Mouse (Mus musculus) kidney, adult 2 months (tissue): ENCODE measurements around the gene Clcn2. TPM values are rescaled to one million over a fixed set of nuclear protein-coding genes. Genes with fewer than 3 reads are reported as not detected.

Experiments
- DNase-seq: peaks from one replicate; pipeline ENCODE4 v3.0.0; 2021
- H3K27ac ChIP-seq: fragments of 200-500 bp; 2 replicates; pipeline ENCODE4 v1.5.1; 2012; ENCODE audit warnings: low read depth, low read length, control low read depth, inconsistent platforms; ENCODE audit not compliant: insufficient read depth
- H3K27me3 ChIP-seq: fragments of 200-500 bp; replicated peaks from 2 replicates; pipeline ENCODE4 v1.6.1; 2012; ENCODE audit warnings: mild to moderate bottlenecking, moderate library complexity, low read length, inconsistent platforms; ENCODE audit not compliant: control insufficient read depth, insufficient read depth
- H3K36me3 ChIP-seq: fragments of 200-500 bp; 2 replicates; pipeline ENCODE4 v1.6.1; 2012; ENCODE audit warnings: mild to moderate bottlenecking, moderate library complexity, low read length, inconsistent platforms; ENCODE audit not compliant: control insufficient read depth, insufficient read depth
- H3K4me1 ChIP-seq: fragments of 200-500 bp; 2 replicates; pipeline ENCODE4 v1.6.1; 2011; ENCODE audit warnings: low read length; ENCODE audit not compliant: control insufficient read depth, insufficient read depth
- H3K4me3 ChIP-seq: fragments of 200-500 bp; 2 replicates; pipeline ENCODE4 v1.5.1; 2011; ENCODE audit warnings: mild to moderate bottlenecking, low read depth, low read length, control low read depth; ENCODE audit not compliant: insufficient read depth
- CTCF ChIP-seq: fragments of 200-500 bp; conservative IDR thresholded peaks from 2 replicates; pipeline ENCODE4 v1.5.1; 2011; ENCODE audit warnings: low read depth, mild to moderate bottlenecking, control low read depth, low read length, moderate library complexity, mixed read lengths; ENCODE audit not compliant: insufficient read depth, insufficient read length
- POLR2A ChIP-seq: fragments of 200-500 bp; IDR thresholded peaks from one replicate; pipeline ENCODE4 v1.6.1; 2011; ENCODE audit warnings: low read depth, low read length, control low read depth
- WGBS: fragments of 180-500 bp; shearing (Covaris S2); methylation state at CpG from one replicate; pipeline ENCODE4 v1.1.7; 2018; 5-methylcytosine and 5-hydroxymethylcytosine counted together
- polyA plus RNA-seq: library from polyadenylated mRNA; depleted of rRNA; stranded (reverse); fragments of >200 nt; gene quantifications from 2 replicates; pipeline ENCODE4 v1.2.3, GENCODE M21; 2012

Clcn2 gene
- polyA plus RNA-seq, 1 experiment: 21.4 TPM

DNA sequence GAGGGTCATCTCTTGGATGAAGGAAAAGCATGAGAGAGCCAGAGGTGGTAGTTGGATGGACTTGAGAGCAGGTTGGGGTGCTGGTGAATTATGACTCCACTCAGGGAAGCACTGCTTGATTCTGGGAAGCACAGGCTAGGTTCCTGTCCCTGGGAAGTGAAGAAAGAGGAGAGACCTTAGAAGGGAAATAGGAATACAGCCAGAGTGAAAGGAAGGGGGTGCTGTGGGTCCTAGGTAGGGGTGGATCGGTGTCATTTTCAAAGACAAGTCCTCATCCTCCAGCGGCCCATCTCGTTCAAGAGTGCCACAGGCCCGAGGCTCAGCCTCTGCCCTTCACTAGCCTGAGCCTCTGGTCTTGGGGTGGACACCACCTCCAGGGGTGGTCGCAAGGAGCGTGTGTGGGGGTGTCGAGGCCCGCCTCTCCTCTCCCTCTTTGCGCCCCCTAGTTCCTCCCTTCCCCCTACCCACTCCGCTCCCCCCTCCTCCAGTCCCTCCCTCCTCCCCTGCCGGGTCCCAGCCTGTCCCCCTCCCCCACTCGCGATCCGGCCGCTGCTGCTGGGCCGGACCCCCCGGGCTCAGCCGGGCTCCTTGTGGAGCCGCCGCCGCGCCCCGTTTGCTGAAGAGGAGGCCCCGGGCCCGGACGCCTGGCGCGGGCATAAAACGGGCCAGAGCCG is 14.8 kb upstream of the Clcn2 start:
- no peaks in the 10 kb centered on the region for H3K36me3 ChIP-seq
- WGBS: 3% methylated on average over 30 of the region's 30 CpGs
- H3K4me3 ChIP-seq: peak overlapping the region; percentile 58
- DNase-seq: no peak
- H3K4me1 ChIP-seq: no peaks in the 10 kb centered on the region; the same call in 1 of the 2 replicates
- TF ChIP-seq POLR2A (no peak), CTCF (no peak)
- no peaks in the 10 kb centered on the region for H3K27me3 ChIP-seq
- no peak overlapping the region for H3K27ac ChIP-seq

DNA sequence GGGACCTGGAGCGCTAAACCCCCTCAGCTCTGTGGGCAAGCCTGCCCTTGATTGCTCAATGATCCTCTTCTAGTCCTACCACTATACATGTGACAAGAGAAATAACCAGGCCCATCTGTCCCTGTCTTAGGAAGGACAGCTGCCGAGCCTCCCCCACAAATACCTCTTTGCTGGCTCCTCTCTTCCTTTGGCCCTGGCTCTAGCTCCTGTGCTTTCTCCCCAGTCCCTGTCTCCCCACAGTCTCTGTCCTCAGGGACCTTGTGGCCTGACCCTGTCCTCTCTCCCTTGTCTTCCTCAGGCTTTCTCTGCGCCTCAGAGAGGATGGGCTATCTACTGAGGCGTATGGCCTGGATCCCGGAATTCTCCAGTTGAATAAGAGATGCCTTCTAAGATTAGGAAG is 14.1 kb upstream of the Clcn2 start:
- H3K27me3 ChIP-seq: no peaks in the 10 kb centered on the region
- no peak overlapping the region for H3K4me3 ChIP-seq
- DNase-seq: no peak
- H3K4me1 ChIP-seq: no peaks in the 10 kb centered on the region; the same call in 1 of the 2 replicates
- H3K27ac ChIP-seq: no peak overlapping the region
- WGBS: 74% methylated on average over 5 of the region's 5 CpGs
- no peaks in the 10 kb centered on the region for H3K36me3 ChIP-seq
- TF ChIP-seq CTCF (no peak), POLR2A (no peak)

DNA sequence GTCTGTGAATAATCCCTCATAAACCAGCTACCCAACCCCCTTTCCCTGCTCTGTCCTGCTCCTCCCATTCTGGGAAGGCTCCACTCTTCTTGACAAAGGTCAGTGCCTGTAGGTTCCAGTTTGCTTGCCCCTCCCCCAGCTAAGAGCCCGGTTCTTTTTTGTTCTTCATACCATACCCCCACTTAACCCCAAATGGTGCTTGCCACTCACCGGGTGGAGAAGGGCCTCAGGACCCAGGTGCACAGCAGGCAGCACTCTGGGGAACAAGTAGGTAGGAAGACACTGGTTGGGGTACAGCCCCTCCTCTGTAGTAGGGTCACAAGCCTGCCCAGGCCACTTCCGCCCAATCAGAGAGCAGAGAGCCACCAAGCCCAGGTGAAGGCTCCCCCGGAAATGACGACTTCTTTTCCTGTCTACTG is 12.8 kb upstream of the Clcn2 start:
- DNase-seq: peak; percentile 88
- WGBS: 20% methylated on average over 5 of the region's 5 CpGs
- TF ChIP-seq POLR2A (no peak), CTCF (no peak)
- Histone ChIP-seq H3K4me3 (peak overlapping the region; percentile 53), H3K4me1 (no peaks in the 10 kb centered on the region; the same call in 1 of the 2 replicates), H3K27ac (peak overlapping the region; percentile 73; the same call in 1 of the 2 replicates), H3K27me3 (no peaks in the 10 kb centered on the region), H3K36me3 (no peaks in the 10 kb centered on the region)

DNA sequence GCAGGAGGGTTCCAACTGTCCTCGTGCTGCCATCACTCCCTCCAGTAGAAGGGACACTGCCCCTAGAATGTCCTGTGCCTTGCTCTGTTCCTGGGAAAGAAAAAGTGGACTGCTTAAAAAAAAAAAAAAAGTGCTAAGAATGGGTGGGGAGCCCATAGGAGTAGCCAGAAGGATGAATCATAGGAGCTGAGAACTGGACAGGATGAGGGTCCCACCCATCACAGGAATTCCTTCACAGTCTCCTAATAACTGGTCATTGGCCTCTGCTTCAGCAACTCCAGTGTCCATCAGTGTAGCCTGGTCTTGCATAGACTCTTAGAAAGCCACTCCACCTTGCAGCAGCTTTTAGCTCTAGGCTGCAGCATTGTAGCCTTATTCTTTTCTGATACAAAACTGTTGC is 8.8 kb upstream of the Clcn2 start:
- no peaks in the 10 kb centered on the region for H3K36me3 ChIP-seq
- no peak overlapping the region for H3K4me3 ChIP-seq
- H3K4me1 ChIP-seq: no peaks in the 10 kb centered on the region; the same call in 1 of the 2 replicates
- WGBS: 67% methylated on average over 1 of the region's 1 CpGs
- H3K27me3 ChIP-seq: no peaks in the 10 kb centered on the region
- DNase-seq: no peak
- TF ChIP-seq CTCF (no peak), POLR2A (no peak)
- no peak overlapping the region for H3K27ac ChIP-seq

DNA sequence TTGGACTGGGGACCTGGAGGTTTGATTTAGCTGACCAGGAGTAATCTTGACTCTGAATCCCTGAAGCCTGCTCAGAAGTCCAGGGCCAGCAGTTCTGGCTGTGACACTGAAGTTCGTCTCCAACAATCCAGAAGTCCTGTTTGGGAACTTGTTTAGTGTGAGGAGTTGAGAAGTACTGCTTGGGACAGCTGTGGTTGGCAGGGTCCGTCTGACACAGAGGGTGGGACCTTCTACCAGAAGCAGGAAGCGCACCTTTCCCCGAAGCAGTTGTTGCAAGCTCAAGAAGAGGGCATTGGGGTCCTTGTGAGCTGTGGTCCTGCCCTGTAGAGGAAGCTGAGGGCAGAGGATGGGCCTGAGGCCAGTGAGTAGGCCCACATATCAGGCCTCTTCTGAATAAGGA is 8.2 kb upstream of the Clcn2 start:
- DNase-seq: no peak
- no peak overlapping the region for H3K27ac ChIP-seq
- H3K36me3 ChIP-seq: no peaks in the 10 kb centered on the region
- WGBS: 88% methylated on average over 4 of the region's 4 CpGs
- no peak for TF ChIP-seq CTCF
- TF ChIP-seq POLR2A: no peak
- no peak overlapping the region for H3K4me3 ChIP-seq
- no peaks in the 10 kb centered on the region; the same call in 1 of the 2 replicates for H3K4me1 ChIP-seq
- H3K27me3 ChIP-seq: no peaks in the 10 kb centered on the region

DNA sequence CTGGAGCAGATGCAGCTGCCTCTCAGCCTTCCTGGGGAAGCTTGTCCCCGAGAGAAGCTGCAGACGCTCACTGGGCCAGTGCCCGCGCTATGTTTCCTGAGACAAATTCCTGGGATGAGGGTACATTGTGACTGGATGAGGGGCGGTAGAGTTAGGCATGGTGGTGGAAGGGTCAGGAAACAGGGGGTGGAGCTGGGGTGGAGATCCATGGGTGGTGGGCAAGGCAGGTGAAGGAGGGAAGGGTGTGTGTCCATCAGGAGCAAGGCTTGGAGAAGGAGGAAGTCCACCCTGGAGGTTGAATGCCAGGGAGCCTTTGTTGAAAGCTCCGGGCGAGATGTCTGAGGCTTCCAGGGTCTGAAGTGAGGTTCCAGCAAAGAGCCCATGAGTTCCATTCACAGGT is 7.8 kb upstream of the Clcn2 start:
- no peak for TF ChIP-seq POLR2A
- no peak for TF ChIP-seq CTCF
- DNase-seq: no peak
- Histone ChIP-seq H3K4me3 (no peak overlapping the region), H3K36me3 (no peaks in the 10 kb centered on the region), H3K27me3 (no peaks in the 10 kb centered on the region), H3K27ac (no peak overlapping the region), H3K4me1 (no peaks in the 10 kb centered on the region; the same call in 1 of the 2 replicates)
- WGBS: 88% methylated on average over 7 of the region's 7 CpGs

DNA sequence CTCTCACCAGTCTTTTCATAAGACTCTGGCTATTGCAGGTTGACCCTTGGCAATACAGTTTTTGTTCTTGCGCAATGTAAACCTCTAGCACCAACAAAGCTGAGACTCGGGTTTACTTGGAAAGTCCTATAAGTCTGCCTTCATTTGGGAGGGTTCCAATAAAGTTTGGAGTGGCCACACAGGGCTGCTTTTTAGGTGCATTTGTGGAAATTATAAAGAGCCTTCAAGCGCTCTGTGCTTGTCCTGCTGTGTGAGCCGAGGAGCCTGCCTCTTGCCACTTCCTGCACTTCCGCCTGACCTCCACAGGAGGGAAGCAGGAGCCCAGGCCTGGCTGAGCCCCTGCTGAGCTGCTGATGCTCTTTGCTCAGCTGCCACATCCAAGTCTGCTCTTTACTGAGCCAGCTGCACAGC is 6.8 kb upstream of the Clcn2 start:
- Histone ChIP-seq H3K27me3 (no peaks in the 10 kb centered on the region), H3K27ac (no peak overlapping the region), H3K4me3 (no peak overlapping the region), H3K4me1 (no peaks in the 10 kb centered on the region), H3K36me3 (no peaks in the 10 kb centered on the region)
- 32% methylated on average over 5 of the region's 5 CpGs for WGBS
- DNase-seq: peak; percentile 75
- no peak for TF ChIP-seq POLR2A
- TF ChIP-seq CTCF: peak; percentile 89
